Mouse (Mus musculus): Measurements from ENCODE around the gene Creb3l1. TPM values are rescaled to one million over a fixed set of nuclear protein-coding genes. Genes with fewer than 3 reads are reported as not detected.
A peak's percentile ranks its signal among the peaks of the same experiment; 100 is the strongest.

The Creb3l1 gene
- polyA plus RNA-seq, 1 experiment from 2014 or later, result 0.45 TPM

DNA sequence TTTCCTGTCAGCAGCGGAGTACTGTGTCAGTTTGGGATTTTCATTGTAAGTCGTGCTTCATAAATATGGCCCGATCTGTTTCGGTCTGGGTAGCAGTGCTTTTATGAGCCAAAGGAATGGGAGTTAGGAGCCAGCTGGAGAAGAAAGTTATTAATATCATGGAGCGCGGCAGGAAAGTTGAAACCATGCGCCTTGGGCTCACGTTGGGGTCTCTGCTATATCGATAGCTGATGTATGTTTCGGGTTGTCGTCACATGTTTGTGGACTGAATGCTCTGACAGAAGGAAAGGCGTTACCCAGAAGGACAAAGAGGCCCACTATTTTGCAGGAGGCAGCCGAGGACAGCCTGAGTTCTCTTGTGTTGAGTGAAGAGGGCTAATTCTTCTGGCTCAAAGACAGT is 32.5 kb upstream of the Creb3l1 start:
- WGBS, result 85% methylated on average over 13 of the region's 13 CpGs
- Histone ChIP-seq H3K4me1 (peaks cover 51% of the 10 kb centered on the region), H3K9me3 (replicated peaks) (no peaks in the 10 kb centered on the region), H3K27ac (no peak overlapping the region), H3K4me3 (no peak overlapping the region), H3K36me3 (no peaks in the 10 kb centered on the region), H3K27me3 (ENCODE audit: low read depth, poor library complexity, severe bottlenecking) (peaks cover 81% of the 10 kb centered on the region)
- no peak for DNase-seq (ENCODE audit: low spot score)

DNA sequence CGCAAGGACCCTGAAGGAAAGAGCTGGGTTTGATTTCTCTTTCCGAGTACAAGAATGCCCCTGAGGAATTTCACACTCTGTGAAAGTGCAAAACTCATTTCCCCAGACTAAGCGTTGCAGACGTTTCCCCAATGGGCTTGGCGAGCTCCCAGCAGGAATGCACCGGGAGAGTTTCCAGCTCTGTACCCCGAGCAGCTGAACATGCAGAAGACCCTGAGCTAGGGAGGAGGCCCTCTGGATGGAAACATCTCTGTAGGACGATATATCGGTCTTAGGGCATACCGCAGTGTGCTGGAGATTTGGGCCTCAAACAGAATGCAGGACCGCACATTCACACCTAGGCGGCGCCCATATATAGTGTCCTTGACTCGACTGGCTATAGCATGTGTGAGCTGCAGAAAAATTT is 31.5 kb upstream of the Creb3l1 start:
- WGBS, result 3% methylated on average over 14 of the region's 14 CpGs
- Histone ChIP-seq H3K36me3 (no peaks in the 10 kb centered on the region), H3K9me3 (replicated peaks) (no peaks in the 10 kb centered on the region), H3K4me1 (peaks cover 51% of the 10 kb centered on the region), H3K27me3 (ENCODE audit: low read depth, poor library complexity, severe bottlenecking) (peaks cover 72% of the 10 kb centered on the region), H3K27ac (peak overlapping the region; percentile 90), H3K4me3 (peak overlapping the region; percentile 51)
- DNase-seq (ENCODE audit: low spot score), result peak; percentile 75

DNA sequence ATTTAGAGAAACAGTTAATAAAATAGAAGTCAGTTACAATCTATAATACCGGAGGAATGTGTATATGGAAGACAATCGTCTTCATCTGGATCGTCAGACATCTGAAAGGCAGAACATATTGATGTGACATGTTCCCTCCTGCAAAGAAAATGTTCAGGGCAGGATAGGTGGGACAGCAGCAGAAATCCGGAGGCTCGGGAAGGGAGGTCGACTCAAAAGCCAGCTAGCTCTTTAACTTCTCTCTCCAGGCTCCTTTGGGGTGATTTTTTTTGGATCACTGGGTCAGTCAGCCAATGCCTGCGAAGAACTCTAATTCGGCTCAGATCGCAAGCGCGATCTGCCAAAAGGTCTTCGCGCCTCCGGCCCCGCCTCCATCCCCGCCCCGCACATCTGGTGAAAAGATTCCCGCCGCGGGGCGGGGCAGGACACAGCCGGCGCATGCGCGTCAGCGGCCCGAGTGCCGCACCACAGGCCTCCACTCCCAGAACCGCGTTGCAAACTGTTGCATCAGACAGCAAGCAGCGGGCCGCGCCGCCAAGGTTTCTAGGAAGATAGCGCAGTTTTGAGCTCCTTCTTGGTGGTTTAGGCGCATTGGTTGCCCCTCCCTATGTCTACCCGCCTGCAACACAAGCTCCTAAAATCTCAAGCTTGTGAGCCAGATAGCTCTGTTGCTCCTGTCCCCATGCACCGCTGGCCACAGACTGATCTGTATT is 31.0 kb upstream of the Creb3l1 start:
- Histone ChIP-seq H3K27ac (peak overlapping the region; percentile 90), H3K4me3 (peak overlapping the region; percentile 51), H3K9me3 (replicated peaks) (no peaks in the 10 kb centered on the region), H3K4me1 (peaks cover 48% of the 10 kb centered on the region), H3K27me3 (ENCODE audit: low read depth, poor library complexity, severe bottlenecking) (peaks cover 66% of the 10 kb centered on the region), H3K36me3 (no peaks in the 10 kb centered on the region)
- 5% methylated on average over 38 of the region's 38 CpGs for WGBS
- DNase-seq (ENCODE audit: low spot score), result peak; percentile 94

DNA sequence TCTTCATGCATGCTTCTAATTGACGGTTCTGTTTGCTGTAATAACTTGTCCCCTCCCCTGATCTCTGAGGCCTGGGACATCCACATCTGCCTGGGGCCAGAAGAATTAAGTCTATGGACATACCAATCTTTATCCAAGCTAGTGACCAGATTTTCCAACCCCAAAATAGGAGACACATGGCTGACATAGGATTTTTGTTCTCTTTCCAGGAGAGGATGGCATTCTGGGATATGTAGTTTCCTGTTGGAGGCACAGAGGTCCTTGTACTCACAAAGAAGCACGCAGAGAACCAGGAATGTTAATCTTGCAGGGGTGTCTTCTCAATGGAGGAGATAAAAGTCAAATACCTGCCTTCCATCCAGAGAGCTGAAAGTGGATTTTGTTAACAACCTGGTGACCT is 28.5 kb upstream of the Creb3l1 start:
- peaks cover 55% of the 10 kb centered on the region for H3K27me3 ChIP-seq (ENCODE audit: low read depth, poor library complexity, severe bottlenecking)
- WGBS, result 56% methylated on average over 2 of the region's 2 CpGs

DNA sequence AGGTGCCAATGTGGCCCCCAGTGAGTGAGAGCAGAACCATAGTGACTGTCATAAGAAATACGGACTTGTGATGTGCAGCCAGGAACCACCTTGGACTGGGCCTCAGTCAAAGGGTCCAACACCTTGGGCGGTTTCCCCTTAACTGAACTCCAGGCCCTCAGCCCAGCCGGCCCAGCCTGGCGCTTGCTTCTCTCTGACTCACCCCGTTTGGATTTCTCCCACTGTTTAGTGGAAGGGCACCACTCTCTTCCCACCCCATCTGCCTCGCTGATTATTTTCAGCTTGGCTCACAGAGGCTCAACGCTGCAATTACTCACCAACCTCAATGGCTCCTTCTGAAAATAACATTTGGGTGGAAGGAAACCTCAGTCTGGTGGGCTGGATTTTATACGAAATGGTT is 27.9 kb upstream of the Creb3l1 start:
- H3K36me3 ChIP-seq, result no peaks in the 10 kb centered on the region
- DNase-seq (ENCODE audit: low spot score), result no peak
- H3K4me1 ChIP-seq, result peaks cover 25% of the 10 kb centered on the region
- no peak overlapping the region for H3K27ac ChIP-seq
- no peaks in the 10 kb centered on the region for H3K9me3 ChIP-seq (replicated peaks)
- 80% methylated on average over 8 of the region's 8 CpGs for WGBS
- peaks cover 51% of the 10 kb centered on the region for H3K27me3 ChIP-seq (ENCODE audit: low read depth, poor library complexity, severe bottlenecking)
- H3K4me3 ChIP-seq, result no peak overlapping the region

More for the DNA sequence above, 28.5 kb upstream of the Creb3l1 start:
- Histone ChIP-seq H3K4me1 (peaks cover 25% of the 10 kb centered on the region), H3K27ac (no peak overlapping the region), H3K9me3 (replicated peaks) (no peaks in the 10 kb centered on the region), H3K4me3 (no peak overlapping the region), H3K36me3 (no peaks in the 10 kb centered on the region)
- DNase-seq (ENCODE audit: low spot score), result no peak

DNA sequence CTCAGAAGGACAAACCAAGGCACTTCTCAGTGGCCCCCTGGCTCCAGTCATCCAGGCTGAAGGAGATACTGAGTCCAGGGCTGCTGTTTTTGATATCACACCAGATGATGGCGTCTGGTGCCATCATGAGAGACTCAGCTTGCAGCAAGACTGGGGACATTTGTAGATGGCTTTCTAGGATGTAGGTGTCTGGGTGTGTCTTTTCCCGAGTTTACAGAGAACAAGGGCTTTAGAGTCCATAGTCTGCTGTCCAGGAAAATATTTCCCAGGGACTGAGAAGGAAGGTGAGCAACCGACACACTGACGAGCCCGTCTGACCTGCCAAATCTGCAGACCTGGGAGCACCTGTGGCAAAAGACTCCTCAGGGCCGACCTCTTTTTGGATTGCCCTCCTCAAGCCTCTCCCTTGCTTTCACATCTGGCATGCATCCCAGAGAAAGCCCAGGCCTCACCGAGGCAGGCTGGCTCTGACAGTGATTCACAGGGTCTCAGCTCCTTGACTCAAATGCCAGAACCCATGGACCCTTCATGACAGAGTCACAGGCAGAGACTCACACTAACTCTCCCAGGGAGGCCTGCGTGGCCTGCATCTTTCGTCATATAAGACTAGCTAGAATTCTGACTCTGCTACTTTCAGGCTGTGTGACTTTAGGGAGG is 23.9 kb upstream of the Creb3l1 start:
- H3K27me3 ChIP-seq (ENCODE audit: low read depth, poor library complexity, severe bottlenecking), result peaks cover 25% of the 10 kb centered on the region
- H3K4me1 ChIP-seq, result peaks cover 5% of the 10 kb centered on the region; the same call in 1 of the 2 replicates
- no peak overlapping the region for H3K27ac ChIP-seq
- H3K9me3 ChIP-seq (replicated peaks), result no peaks in the 10 kb centered on the region
- 68% methylated on average over 9 of the region's 9 CpGs for WGBS
- no peak overlapping the region for H3K4me3 ChIP-seq
- H3K36me3 ChIP-seq, result no peaks in the 10 kb centered on the region
- no peak for DNase-seq (ENCODE audit: low spot score)

DNA sequence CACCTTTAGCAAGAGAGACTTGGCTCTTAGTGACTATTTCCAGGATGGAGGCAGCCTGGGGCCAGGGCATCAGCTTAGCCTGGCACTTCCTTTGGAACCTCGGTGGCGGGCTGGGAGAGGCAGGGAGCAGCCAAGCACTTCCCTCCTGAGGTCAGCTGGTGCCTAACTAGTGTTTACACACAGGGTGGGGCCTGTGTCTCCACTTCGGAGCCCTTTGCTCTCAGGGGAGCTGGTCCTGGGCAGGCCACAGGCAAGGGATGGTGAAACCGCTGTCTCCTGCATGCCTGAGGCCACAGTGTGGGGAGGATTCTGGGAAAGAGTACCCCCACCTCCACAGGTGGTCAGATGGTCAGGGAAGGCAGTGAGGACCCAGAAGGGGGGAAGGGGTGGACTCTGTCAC is 23.3 kb upstream of the Creb3l1 start:
- peaks cover 20% of the 10 kb centered on the region for H3K27me3 ChIP-seq (ENCODE audit: low read depth, poor library complexity, severe bottlenecking)
- WGBS, result 19% methylated on average over 4 of the region's 4 CpGs
- no peak overlapping the region for H3K4me3 ChIP-seq
- peaks cover 5% of the 10 kb centered on the region; the same call in 1 of the 2 replicates for H3K4me1 ChIP-seq
- DNase-seq (ENCODE audit: low spot score), result no peak
- no peaks in the 10 kb centered on the region for H3K36me3 ChIP-seq
- H3K27ac ChIP-seq, result no peak overlapping the region
- no peaks in the 10 kb centered on the region for H3K9me3 ChIP-seq (replicated peaks)

DNA sequence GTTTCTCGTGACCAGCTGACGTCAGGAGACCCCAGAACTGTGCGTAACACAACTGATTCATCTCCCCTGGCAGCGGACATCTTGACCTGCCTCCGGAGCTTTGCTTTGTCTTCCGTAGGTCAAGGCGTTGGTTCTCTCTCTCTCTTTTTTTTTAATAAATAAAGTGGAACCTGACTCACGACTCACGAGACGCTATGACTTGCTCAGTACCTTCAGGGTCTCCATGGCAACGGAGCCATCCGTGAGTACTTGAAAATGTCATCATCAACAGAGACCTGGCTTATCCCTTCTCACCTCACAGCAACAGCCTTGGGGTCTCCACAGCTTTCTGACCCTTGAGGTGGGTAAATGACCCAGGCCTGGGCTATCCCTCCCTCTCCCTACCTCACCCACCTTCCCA is 19.0 kb upstream of the Creb3l1 start:
- no peak for DNase-seq (ENCODE audit: low spot score)
- Histone ChIP-seq H3K4me1 (peaks cover 5% of the 10 kb centered on the region; the same call in 1 of the 2 replicates), H3K36me3 (no peaks in the 10 kb centered on the region), H3K27me3 (ENCODE audit: low read depth, poor library complexity, severe bottlenecking) (peaks cover 8% of the 10 kb centered on the region), H3K4me3 (no peak overlapping the region), H3K9me3 (replicated peaks) (no peaks in the 10 kb centered on the region), H3K27ac (no peak overlapping the region)
- WGBS, result 90% methylated on average over 12 of the region's 12 CpGs

DNA sequence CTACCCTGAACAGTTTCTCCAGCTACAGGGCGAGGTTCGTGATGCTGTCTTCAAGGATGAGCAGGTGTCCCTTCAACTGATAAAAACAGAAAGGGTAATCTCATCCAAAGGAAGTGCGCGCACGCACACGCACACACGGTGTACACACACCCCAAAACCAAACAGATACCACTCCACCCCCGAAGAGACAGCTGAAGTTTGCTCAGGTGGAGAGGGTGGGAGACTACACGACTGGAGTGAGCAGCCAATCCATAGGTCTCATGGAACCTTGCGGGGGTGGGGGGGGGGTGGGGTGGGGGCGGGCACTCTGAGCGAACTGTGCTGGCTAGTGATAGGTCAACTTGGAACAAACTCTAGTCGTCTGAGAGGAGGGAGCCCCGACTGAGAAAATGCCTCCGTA is 17.2 kb upstream of the Creb3l1 start:
- no peaks in the 10 kb centered on the region for H3K27me3 ChIP-seq (ENCODE audit: low read depth, poor library complexity, severe bottlenecking)
- WGBS, result 85% methylated on average over 15 of the region's 15 CpGs
- no peaks in the 10 kb centered on the region for H3K36me3 ChIP-seq
- H3K4me1 ChIP-seq, result no peaks in the 10 kb centered on the region
- no peak overlapping the region for H3K4me3 ChIP-seq
- no peak for DNase-seq (ENCODE audit: low spot score)
- H3K9me3 ChIP-seq (replicated peaks), result no peaks in the 10 kb centered on the region
- H3K27ac ChIP-seq, result no peak overlapping the region

DNA sequence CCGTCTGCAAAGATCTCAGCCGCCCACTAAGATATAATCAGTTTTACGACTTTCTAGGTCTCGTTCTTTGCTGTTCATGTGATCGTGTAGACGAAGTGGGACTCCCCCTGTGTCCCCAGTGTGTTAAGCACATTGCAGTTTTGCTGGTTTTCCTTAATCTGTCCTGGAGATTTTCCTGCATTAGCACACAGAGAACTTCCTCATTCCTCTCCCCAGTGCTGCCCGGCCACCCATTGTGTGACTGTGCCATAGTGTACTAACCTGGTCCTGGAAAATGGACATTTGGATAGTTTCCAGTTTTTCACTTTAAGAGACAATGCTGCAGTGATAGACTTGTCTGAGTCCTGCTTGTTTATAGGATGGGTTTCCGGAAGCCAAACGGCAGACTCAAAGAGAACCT is 10.0 kb upstream of the Creb3l1 start:
- H3K36me3 ChIP-seq, result no peaks in the 10 kb centered on the region
- DNase-seq (ENCODE audit: low spot score), result no peak
- H3K4me3 ChIP-seq, result no peak overlapping the region
- no peaks in the 10 kb centered on the region for H3K9me3 ChIP-seq (replicated peaks)
- no peak overlapping the region for H3K27ac ChIP-seq
- no peaks in the 10 kb centered on the region for H3K27me3 ChIP-seq (ENCODE audit: low read depth, poor library complexity, severe bottlenecking)
- H3K4me1 ChIP-seq, result 0 out of 2 replicates have a peak, but pooled peaks cover 3% of the 10 kb centered on the region
- 76% methylated on average over 9 of the region's 9 CpGs for WGBS

DNA sequence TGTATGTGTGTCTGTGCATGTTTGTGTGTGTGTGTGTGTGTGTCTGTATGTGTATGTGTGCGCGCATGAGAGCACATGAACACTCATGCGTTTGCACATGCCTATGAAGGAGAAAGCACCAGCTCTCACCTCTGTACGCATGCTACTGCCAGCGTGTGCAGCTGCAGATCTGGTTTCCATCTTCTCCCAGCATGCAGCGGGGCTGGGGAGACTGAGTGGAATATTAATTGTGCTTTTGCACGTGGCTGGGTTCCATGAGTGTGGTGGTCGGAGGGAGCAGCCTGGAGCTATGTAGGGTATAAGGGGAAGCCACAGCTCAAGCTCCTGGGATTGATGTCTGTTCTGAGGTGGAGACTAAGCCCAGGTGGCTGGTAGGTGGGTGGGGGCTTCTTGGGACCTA is 6.3 kb upstream of the Creb3l1 start:
- H3K27me3 ChIP-seq (ENCODE audit: low read depth, poor library complexity, severe bottlenecking), result peaks cover 16% of the 10 kb centered on the region
- no peaks in the 10 kb centered on the region for H3K9me3 ChIP-seq (replicated peaks)
- H3K4me1 ChIP-seq, result 0 out of 2 replicates have a peak, but pooled peaks cover 3% of the 10 kb centered on the region
- no peak overlapping the region for H3K4me3 ChIP-seq
- DNase-seq (ENCODE audit: low spot score), result no peak
- H3K27ac ChIP-seq, result no peak overlapping the region
- 90% methylated on average over 8 of the region's 8 CpGs for WGBS
- H3K36me3 ChIP-seq, result no peaks in the 10 kb centered on the region

DNA sequence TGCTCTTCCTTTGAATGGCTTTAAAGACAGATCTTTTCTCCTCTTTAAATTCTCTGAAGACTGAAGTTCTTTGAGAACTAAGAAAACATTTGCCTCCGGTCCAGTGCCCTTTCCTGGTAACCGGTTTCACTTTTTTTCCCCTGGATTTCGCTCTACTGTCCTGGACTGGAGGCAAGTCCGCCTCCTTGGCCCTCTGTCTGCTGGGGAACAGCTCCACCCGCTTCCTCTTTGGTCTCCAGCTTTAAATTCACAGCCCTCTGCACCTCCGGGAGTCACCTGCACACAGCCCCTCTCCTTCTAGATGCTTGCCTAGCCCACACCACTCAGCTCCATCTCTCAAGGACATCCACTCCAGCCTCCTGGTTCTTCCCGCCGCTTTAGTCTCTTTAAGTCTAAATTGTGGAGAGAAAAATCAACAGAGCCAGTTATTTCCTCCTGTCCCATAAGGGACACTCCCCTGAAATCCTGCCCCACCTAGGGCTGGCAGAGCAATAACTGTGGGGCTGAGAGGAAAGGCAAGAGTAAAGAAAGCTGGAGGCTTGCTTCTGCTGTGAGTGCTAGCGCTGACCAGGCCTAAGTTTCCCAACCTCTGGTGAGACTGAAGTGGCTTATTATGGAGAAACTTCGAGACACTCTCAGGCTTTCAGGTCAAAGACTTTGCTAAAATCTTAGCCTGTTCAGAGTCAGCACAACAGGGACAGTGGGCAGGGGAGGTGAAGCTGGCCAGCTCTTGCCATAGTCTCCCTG is 5.3 kb upstream of the Creb3l1 start:
- peaks cover 4% of the 10 kb centered on the region for H3K4me1 ChIP-seq
- no peaks in the 10 kb centered on the region for H3K9me3 ChIP-seq (replicated peaks)
- WGBS, result 73% methylated on average over 10 of the region's 10 CpGs

More for the DNA sequence above, 5.3 kb upstream of the Creb3l1 start:
- Histone ChIP-seq H3K4me3 (no peak overlapping the region), H3K36me3 (no peaks in the 10 kb centered on the region), H3K27ac (no peak overlapping the region), H3K27me3 (ENCODE audit: low read depth, poor library complexity, severe bottlenecking) (peaks cover 26% of the 10 kb centered on the region)
- DNase-seq (ENCODE audit: low spot score), result no peak
